Mouse (Mus musculus): ENCODE results near the gene Lrrc45. TPM values are rescaled to one million over a fixed set of nuclear protein-coding genes. Genes with fewer than 3 reads are reported as not detected.
A peak's percentile ranks its signal among the peaks of the same experiment; 100 is the strongest.

Gene Lrrc45
- polyA plus RNA-seq, 1 experiment from 2014 or later: 77.5 TPM

- peak overlapping the region; percentile 25; the same call in 1 of the 2 replicates for H3K27ac ChIP-seq
- H3K9me3 ChIP-seq: no peaks in the 10 kb centered on the region
- no peak for ATAC-seq (ENCODE audit: insufficient number of reproducible peaks, insufficient read depth, low FRiP score, low TSS enrichment)
- H3K9ac ChIP-seq: no peak overlapping the region
- no peak overlapping the region for H3K4me2 ChIP-seq (replicated peaks)
- H3K4me1 ChIP-seq: peaks cover 48% of the 10 kb centered on the region
- no peaks in the 10 kb centered on the region for H3K27me3 ChIP-seq
- WGBS: 69% methylated on average over 5 of the region's 5 CpGs
- H3K4me3 ChIP-seq: no peak overlapping the region
- peaks cover 38% of the 10 kb centered on the region for H3K36me3 ChIP-seq
These were observed 7.6 kb upstream of the Lrrc45 start for GRCm38 (mm10) chr11:120706120-120706519.

- peaks cover 29% of the 10 kb centered on the region for H3K36me3 ChIP-seq
- H3K4me3 ChIP-seq: no peak overlapping the region
- H3K4me2 ChIP-seq (replicated peaks): peak overlapping the region; percentile 23
- WGBS: 5% methylated on average over 9 of the region's 12 CpGs
- H3K27ac ChIP-seq: peak overlapping the region; percentile 87
- H3K4me1 ChIP-seq: peaks cover 52% of the 10 kb centered on the region
- H3K27me3 ChIP-seq: no peaks in the 10 kb centered on the region
- no peak for ATAC-seq (ENCODE audit: insufficient number of reproducible peaks, insufficient read depth, low FRiP score, low TSS enrichment)
- no peaks in the 10 kb centered on the region for H3K9me3 ChIP-seq
- H3K9ac ChIP-seq: no peak overlapping the region; the same call in 1 of the 2 replicates
These were observed 6.5 kb upstream of the Lrrc45 start for GRCm38 (mm10) chr11:120707225-120707624.

- H3K27ac ChIP-seq: peak overlapping the region; percentile 87
- H3K27me3 ChIP-seq: no peaks in the 10 kb centered on the region
- peaks cover 59% of the 10 kb centered on the region for H3K4me1 ChIP-seq
- no peaks in the 10 kb centered on the region for H3K9me3 ChIP-seq
- 34% methylated on average over 5 of the region's 5 CpGs for WGBS
- H3K36me3 ChIP-seq: peaks cover 26% of the 10 kb centered on the region; the same call in 1 of the 2 replicates
- H3K4me3 ChIP-seq: no peak overlapping the region
- H3K4me2 ChIP-seq (replicated peaks): no peak overlapping the region
- no peak overlapping the region for H3K9ac ChIP-seq
- ATAC-seq (ENCODE audit: insufficient number of reproducible peaks, insufficient read depth, low FRiP score, low TSS enrichment): no peak
These were observed 5.8 kb upstream of the Lrrc45 start for GRCm38 (mm10) chr11:120707969-120708368.

- ATAC-seq (ENCODE audit: insufficient number of reproducible peaks, insufficient read depth, low FRiP score, low TSS enrichment): no peak
- Histone ChIP-seq H3K9ac (no peak overlapping the region), H3K27me3 (no peaks in the 10 kb centered on the region), H3K9me3 (no peaks in the 10 kb centered on the region), H3K4me1 (peaks cover 51% of the 10 kb centered on the region), H3K36me3 (peaks cover 26% of the 10 kb centered on the region; the same call in 1 of the 2 replicates), H3K27ac (no peak overlapping the region), H3K4me2 (replicated peaks) (no peak overlapping the region), H3K4me3 (no peak overlapping the region)
- WGBS: 75% methylated on average over 2 of the region's 2 CpGs
These were observed 4.2 kb upstream of the Lrrc45 start for GRCm38 (mm10) chr11:120709551-120709950.

- Histone ChIP-seq H3K9me3 (no peaks in the 10 kb centered on the region), H3K4me1 (peaks cover 44% of the 10 kb centered on the region), H3K9ac (no peak overlapping the region), H3K36me3 (peaks cover 31% of the 10 kb centered on the region), H3K27ac (no peak overlapping the region), H3K4me2 (replicated peaks) (no peak overlapping the region), H3K27me3 (no peaks in the 10 kb centered on the region), H3K4me3 (no peak overlapping the region)
- 76% methylated on average over 5 of the region's 5 CpGs for WGBS
- ATAC-seq (ENCODE audit: insufficient number of reproducible peaks, insufficient read depth, low FRiP score, low TSS enrichment): no peak
These were observed 3.1 kb upstream of the Lrrc45 start for GRCm38 (mm10) chr11:120710672-120711071.

- H3K4me3 ChIP-seq: 0 out of 2 replicates have a peak overlapping the region, but pooled peaks have one; percentile 57
- H3K27ac ChIP-seq: no peak overlapping the region; the same call in 1 of the 2 replicates
- H3K4me1 ChIP-seq: peaks cover 29% of the 10 kb centered on the region
- no peaks in the 10 kb centered on the region for H3K9me3 ChIP-seq
- peaks cover 41% of the 10 kb centered on the region for H3K36me3 ChIP-seq
- no peak for ATAC-seq (ENCODE audit: insufficient number of reproducible peaks, insufficient read depth, low FRiP score, low TSS enrichment)
- no peaks in the 10 kb centered on the region for H3K27me3 ChIP-seq
- H3K9ac ChIP-seq: no peak overlapping the region
- 62% methylated on average over 8 of the region's 8 CpGs for WGBS
- peak overlapping the region; percentile 99 for H3K4me2 ChIP-seq (replicated peaks)
These were observed 1.6 kb upstream of the Lrrc45 start for GRCm38 (mm10) chr11:120711980-120712604.

GRCm38 (mm10) chr11:120712771-120713568, 755 bp upstream of the Lrrc45 start:
- no peaks in the 10 kb centered on the region for H3K27me3 ChIP-seq
- peak overlapping the region; percentile 69 for H3K27ac ChIP-seq
- peaks cover 21% of the 10 kb centered on the region for H3K4me1 ChIP-seq
- 1% methylated on average over 38 of the region's 38 CpGs for WGBS
- ATAC-seq (ENCODE audit: insufficient number of reproducible peaks, insufficient read depth, low FRiP score, low TSS enrichment): peak; percentile 50
- H3K36me3 ChIP-seq: peaks cover 50% of the 10 kb centered on the region
- H3K4me3 ChIP-seq: peak overlapping the region; percentile 57
- H3K4me2 ChIP-seq (replicated peaks): peak overlapping the region; percentile 99
- H3K9me3 ChIP-seq: no peaks in the 10 kb centered on the region
- H3K9ac ChIP-seq: peak overlapping the region; percentile 61

GRCm38 (mm10) chr11:120714546-120714945, 821 bp downstream of the Lrrc45 start:
- Histone ChIP-seq H3K9ac (peak overlapping the region; percentile 70), H3K4me3 (peak overlapping the region; percentile 57), H3K36me3 (peaks cover 53% of the 10 kb centered on the region), H3K27ac (no peak overlapping the region), H3K4me1 (peaks cover 21% of the 10 kb centered on the region), H3K4me2 (replicated peaks) (peak overlapping the region; percentile 99), H3K9me3 (no peaks in the 10 kb centered on the region), H3K27me3 (no peaks in the 10 kb centered on the region)
- ATAC-seq (ENCODE audit: insufficient number of reproducible peaks, insufficient read depth, low FRiP score, low TSS enrichment): no peak
- WGBS: 46% methylated on average over 10 of the region's 10 CpGs

- no peaks in the 10 kb centered on the region for H3K9me3 ChIP-seq
- H3K4me3 ChIP-seq: no peak overlapping the region
- peak overlapping the region; percentile 99; the same call in 1 of the 2 replicates for H3K4me2 ChIP-seq (replicated peaks)
- WGBS: 85% methylated on average over 9 of the region's 9 CpGs
- H3K27ac ChIP-seq: no peak overlapping the region
- H3K9ac ChIP-seq: no peak overlapping the region
- no peaks in the 10 kb centered on the region for H3K27me3 ChIP-seq
- no peak for ATAC-seq (ENCODE audit: insufficient number of reproducible peaks, insufficient read depth, low FRiP score, low TSS enrichment)
- peaks cover 21% of the 10 kb centered on the region for H3K4me1 ChIP-seq
- H3K36me3 ChIP-seq: peaks cover 52% of the 10 kb centered on the region
These were observed 1.4 kb downstream of the Lrrc45 start for GRCm38 (mm10) chr11:120715131-120715530.

- 91% methylated on average over 9 of the region's 9 CpGs for WGBS
- Histone ChIP-seq H3K4me3 (no peak overlapping the region), H3K36me3 (peaks cover 49% of the 10 kb centered on the region), H3K9ac (no peak overlapping the region), H3K27me3 (peaks cover 9% of the 10 kb centered on the region; the same call in 1 of the 2 replicates), H3K9me3 (no peaks in the 10 kb centered on the region), H3K4me2 (replicated peaks) (no peak overlapping the region), H3K4me1 (peaks cover 18% of the 10 kb centered on the region), H3K27ac (no peak overlapping the region)
- no peak for ATAC-seq (ENCODE audit: insufficient number of reproducible peaks, insufficient read depth, low FRiP score, low TSS enrichment)
These were observed 5.5 kb downstream of the Lrrc45 start for GRCm38 (mm10) chr11:120719242-120719641.

- Histone ChIP-seq H3K4me2 (replicated peaks) (no peak overlapping the region), H3K4me1 (peaks cover 11% of the 10 kb centered on the region), H3K9ac (no peak overlapping the region), H3K4me3 (no peak overlapping the region), H3K27ac (no peak overlapping the region), H3K27me3 (peaks cover 9% of the 10 kb centered on the region; the same call in 1 of the 2 replicates), H3K36me3 (peaks cover 49% of the 10 kb centered on the region), H3K9me3 (no peaks in the 10 kb centered on the region)
- 92% methylated on average over 13 of the region's 13 CpGs for WGBS
- no peak for ATAC-seq (ENCODE audit: insufficient number of reproducible peaks, insufficient read depth, low FRiP score, low TSS enrichment)
These were observed 6.2 kb downstream of the Lrrc45 start for GRCm38 (mm10) chr11:120719841-120720376.

Measured in embryonic facial prominence, embryonic 12.5 days (tissue).